Mouse (Mus musculus) erythroid progenitor cell, adult 5-6 weeks (primary cell): ENCODE results near the gene Vmn2r17. TPM values are rescaled to one million over a fixed set of nuclear protein-coding genes. Genes with fewer than 3 reads are reported as not detected.

Source experiments
- ATAC-seq: replicated peaks from 2 replicates; pipeline ENCODE4 v1.8.0; 2016; ENCODE audit warnings: moderate number of reproducible peaks, mild to moderate bottlenecking, moderate TSS enrichment, inconsistent platforms; ENCODE audit not compliant: poor library complexity, low FRiP score, severe bottlenecking
- total RNA-seq, 2 experiments: library from RNA; stranded (forward) in 1 of 2; stranded (reverse) in 1 of 2; fragments of 150-400 nt in 1 of 2; fragments of 186-747, 209-891 nt in 1 of 2; gene quantifications; 2 replicates each; pipeline versions ENCODE4 v1.2.3 to v1.2.4; 2015 to 2017; ENCODE audit warnings: low replicate concordance in 2 of 2

The Vmn2r17 gene
- total RNA-seq (2015; ENCODE audit: low replicate concordance) (not detected in 2 replicates), total RNA-seq (2017; ENCODE audit: low replicate concordance) (not detected in 2 replicates)

DNA sequence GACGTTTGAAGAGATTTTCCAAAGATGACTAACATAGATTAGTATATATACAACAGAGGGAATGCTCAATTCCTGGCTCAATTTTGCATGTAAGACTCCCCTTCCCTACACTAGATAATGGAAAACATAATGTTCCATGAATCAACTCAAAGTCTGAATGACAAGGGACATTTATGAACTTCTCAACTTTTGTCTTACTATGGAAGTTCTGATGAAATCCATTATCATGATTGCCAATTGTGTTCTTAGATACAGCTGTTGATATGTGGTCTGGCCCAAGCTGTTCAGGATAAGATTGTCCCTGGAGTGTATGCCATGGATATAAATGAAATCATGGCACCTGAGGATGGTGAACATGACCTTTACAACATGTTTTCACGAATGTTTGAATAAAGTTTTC is at the start of gene Vmn2r17:
Gene Vmn2r17, plus strand, starts transcription at position 301 of the 400 bp plus-strand sequence.
- no peak for ATAC-seq

DNA sequence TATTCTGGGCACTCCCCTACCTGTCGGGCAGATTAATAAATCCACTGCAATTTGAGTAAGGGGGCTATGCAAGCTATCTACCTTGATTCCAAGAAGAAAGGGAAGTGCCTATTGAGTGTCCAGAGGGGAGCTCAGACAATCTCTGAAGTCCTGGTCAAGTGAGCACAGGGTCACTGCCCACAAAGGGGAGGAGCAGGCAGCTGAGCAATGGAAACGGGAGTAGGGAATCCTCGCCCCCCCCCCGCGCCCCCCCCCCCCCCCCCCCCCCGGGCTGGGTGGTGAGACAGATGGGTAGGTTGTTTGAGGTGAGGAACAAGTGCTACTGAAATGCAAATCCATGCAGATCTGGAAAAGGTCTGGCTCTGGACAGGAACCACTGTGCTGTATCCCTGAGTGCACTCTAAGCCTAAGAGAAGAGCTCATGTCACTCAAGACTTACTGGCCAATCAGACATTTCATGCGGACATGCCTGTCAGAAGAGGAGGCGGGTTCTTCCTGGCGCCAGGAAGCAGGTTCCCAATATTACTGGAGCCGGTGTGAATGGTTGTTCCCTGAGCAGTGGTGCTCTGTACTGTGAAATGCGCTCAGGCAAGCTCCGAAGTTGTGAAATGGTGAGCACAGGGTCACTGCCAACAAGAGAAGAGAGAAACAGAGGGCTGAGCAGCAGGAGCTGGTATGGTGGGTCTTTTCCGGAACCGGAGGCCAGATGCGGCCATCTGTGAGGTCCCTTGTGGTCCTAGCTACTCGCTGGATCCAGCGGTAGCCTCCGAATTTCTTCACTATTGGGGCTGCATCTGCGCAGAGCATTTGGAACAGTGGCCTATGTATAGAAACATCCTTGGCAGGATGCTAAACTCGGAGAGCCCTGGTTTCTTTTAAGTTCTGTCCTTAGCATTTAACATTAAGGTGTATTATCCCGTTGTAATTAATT is 47.4 kb downstream of the Vmn2r17 start:
- no peak for ATAC-seq

GRCm38 (mm10) chr5:109506729-109507128 is 87.2 kb downstream of the Vmn2r17 start:
- ATAC-seq = no peak

Other genes starting within 250 kb of the Vmn2r17 start
- not detected in 2 replicates for gene Vmn2r13, start 227.5 kb upstream of the Vmn2r17 start, total RNA-seq (2015; ENCODE audit: low replicate concordance)
- not detected in 2 replicates for gene Vmn2r13, start 227.5 kb upstream of the Vmn2r17 start, total RNA-seq (2017; ENCODE audit: low replicate concordance)
- gene Vmn2r14, start 195.0 kb upstream of the Vmn2r17 start, total RNA-seq (2015; ENCODE audit: low replicate concordance) = not detected in 2 replicates
- gene Vmn2r14, start 195.0 kb upstream of the Vmn2r17 start, total RNA-seq (2017; ENCODE audit: low replicate concordance) = not detected in 2 replicates
- gene Vmn2r15, start 122.0 kb upstream of the Vmn2r17 start, total RNA-seq (2015; ENCODE audit: low replicate concordance) = not detected in 2 replicates
- gene Vmn2r15, start 122.0 kb upstream of the Vmn2r17 start, total RNA-seq (2017; ENCODE audit: low replicate concordance) = not detected in 2 replicates
- not detected in 2 replicates for gene Vmn2r16, start 89.5 kb upstream of the Vmn2r17 start, total RNA-seq (2015; ENCODE audit: low replicate concordance)
- not detected in 2 replicates for gene Vmn2r16, start 89.5 kb upstream of the Vmn2r17 start, total RNA-seq (2017; ENCODE audit: low replicate concordance)
- gene Crlf2, start 139.3 kb downstream of the Vmn2r17 start, total RNA-seq (2015; ENCODE audit: low replicate concordance) = 9.2 TPM in 1 of 2 replicates, not detected in the other
- gene Crlf2, start 139.3 kb downstream of the Vmn2r17 start, total RNA-seq (2017; ENCODE audit: low replicate concordance) = 3.0 and 3.6 TPM in 2 replicates